Mouse (Mus musculus) stomach, postnatal 0 days (tissue): ENCODE results near the gene Mfge8.

Experiments used
- CTCF ChIP-seq: IDR thresholded peaks from 2 replicates; pipeline ENCODE4 v1.5.1; 2016; ENCODE audit warnings: antibody characterized with exemption, low read depth, mild to moderate bottlenecking, moderate library complexity
- EP300 ChIP-seq: optimal IDR thresholded peaks from 2 replicates; pipeline ENCODE3; 2016; ENCODE audit warnings: antibody characterized with exemption

DNA sequence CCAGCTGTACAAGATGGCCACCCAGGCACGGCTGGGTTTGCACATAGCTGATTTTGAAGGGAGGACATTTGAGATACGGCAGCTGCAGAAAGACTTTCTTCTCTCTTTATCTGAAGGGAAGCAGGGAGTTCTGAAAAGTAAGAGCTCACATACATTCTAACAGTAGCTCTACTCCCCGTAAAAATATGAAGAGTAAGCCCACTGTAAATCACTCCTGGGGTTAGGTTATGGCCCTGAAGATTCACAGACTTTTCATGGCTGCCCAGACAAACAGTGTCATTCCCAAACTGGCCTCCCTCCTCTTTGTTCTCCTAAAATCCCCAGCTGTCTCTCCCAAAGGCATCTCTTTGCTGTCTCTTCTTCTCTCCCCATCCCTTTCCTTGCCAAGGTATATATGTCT lies 24.9 kb upstream of the Mfge8 start:
- TF ChIP-seq CTCF: no peak
- TF ChIP-seq EP300: no peak
